8 mouse cellular contexts compared by ENCODE assay signal in genomic region chr12:88405113-88405512, GRCm38 (mm10). TPM values are rescaled to one million over a fixed set of nuclear protein-coding genes. Genes with fewer than 3 reads are reported as not detected.
A peak's percentile ranks its signal among the peaks of the same experiment; 100 is the strongest.
DNase-seq lines count a peak whose midpoint lies in the region; ATAC-seq and TF ChIP-seq lines count a peak whose summit lies in the region.

No protein-coding gene starts in this region.

- peak; percentile 74 for TF ChIP-seq CTCF in G1E (IDR thresholded peaks at IDR 0.05; ENCODE audit: low read depth, low read length)
- TF ChIP-seq CTCF in bone marrow macrophage, adult 2 months (IDR thresholded peaks at IDR 0.05; ENCODE audit: low read depth, low read length): peak; percentile 39; the same call in 1 of the 2 replicates
- TF ChIP-seq CTCF in lung, adult 2 months (IDR thresholded peaks at IDR 0.05; ENCODE audit: insufficient read depth, low read length): peak; percentile 42; the same call in 1 of the 2 replicates

- H3K27me3 ChIP-seq in G1E (ENCODE audit: insufficient read depth, low read length): no peaks in the 10 kb centered on the region

- WGBS in lung, adult 2 months: 40% methylated on average over 2 of the region's 2 CpGs

- no peak for TF ChIP-seq POLR2A in bone marrow macrophage, adult 2 months (IDR thresholded peaks at IDR 0.05; ENCODE audit: borderline replicate concordance, low read depth, low read length)
- TF ChIP-seq POLR2A in lung, adult 2 months (IDR thresholded peaks at IDR 0.05; ENCODE audit: borderline replicate concordance, extremely low read depth, low read depth, low read length): no peak

- no peak overlapping the region for H3K4me3 ChIP-seq in G1E (ENCODE audit: low read depth, low read length)
- H3K4me3 ChIP-seq in bone marrow macrophage, adult 2 months (ENCODE audit: insufficient read depth, low read length): no peak overlapping the region
- no peak overlapping the region for H3K4me3 ChIP-seq in lung, adult 2 months (replicated peaks; ENCODE audit: extremely low read depth, low read depth, low read length)

- peak; percentile 77 for ATAC-seq in G1E (ENCODE audit: extremely low read depth, insufficient number of reproducible peaks, low FRiP score, poor library complexity, severe bottlenecking)
- no peak for ATAC-seq in erythroblast, adult 5-6 weeks (replicated peaks; ENCODE audit: low FRiP score, poor library complexity, severe bottlenecking)

- H3K27ac ChIP-seq in bone marrow macrophage, adult 2 months (ENCODE audit: insufficient read depth, low read depth, low read length): no peak overlapping the region

- DNase-seq in G1E (ENCODE audit: low spot score): peak; percentile 47
- DNase-seq in fibroblast of lung, adult 2 months (ENCODE audit: low read depth): peak; percentile 23
- DNase-seq in heart, postnatal 4 days: peak; percentile 73
- DNase-seq in layer of hippocampus, adult 11-12 months (ENCODE audit: low spot score): peak; percentile 84
- DNase-seq in lung, adult 2 months: peak; percentile 56
- peak; percentile 72 for DNase-seq in retina, postnatal 1 day

- H3K36me3 ChIP-seq in G1E (replicated peaks): peaks cover 92% of the 10 kb centered on the region

- H3K9me3 ChIP-seq in G1E (replicated peaks): no peaks in the 10 kb centered on the region

- peaks cover 7% of the 10 kb centered on the region for H3K4me1 ChIP-seq in G1E (ENCODE audit: insufficient read depth, low read depth, low read length)
- H3K4me1 ChIP-seq in bone marrow macrophage, adult 2 months (ENCODE audit: control insufficient read depth, insufficient read depth, low read length): 0 out of 2 replicates have a peak, but pooled peaks cover 2% of the 10 kb centered on the region
- no peaks in the 10 kb centered on the region for H3K4me1 ChIP-seq in lung, adult 2 months (ENCODE audit: control insufficient read depth, insufficient read depth, low read length)

RNA-seq across cellular contexts. Expression of gene Adck1, which starts 44.8 kb away (rescaled TPM):
- total RNA-seq in G1E (2014; fragmentation: Nextera tagmentation) (9.2 and 10.9 TPM in 2 replicates), G1E (2017) (28.4 and 30.4 TPM in 2 replicates)
- polyA plus RNA-seq in G1E (2012): 8.1 and 10.4 TPM in 2 replicates
- polyA plus RNA-seq in bone marrow macrophage, adult 2 months (2012; ENCODE audit: insufficient read depth, insufficient read length, missing spikeins): 9.9 and 10.2 TPM in 2 replicates
- 10 to 100 TPM; 21.6 to 21.9 TPM for total RNA-seq in heart, postnatal 4 days (2021)
- polyA plus RNA-seq in lung, adult 2 months (2012; rRNA removed): 16.3 and 20.3 TPM in 2 replicates
- total RNA-seq in erythroblast, adult 5-6 weeks (2015; ENCODE audit: low replicate concordance): 0.42 and 2.3 TPM in 2 replicates
- total RNA-seq in erythroblast, adult 5-6 weeks (2017; ENCODE audit: low replicate concordance): 1.8 and 2.0 TPM in 2 replicates

Comparison
In these comparisons a context has a peak if more than half of its experiments do, and no peak if none do; other contexts are left out.
1. DNase-seq: peak in every context shown above with its lines; median percentile 84 in layer of hippocampus, adult 11-12 months; 73 in heart, postnatal 4 days; 72 in retina, postnatal 1 day; 56 in lung, adult 2 months; 47 in G1E; 23 in fibroblast of lung, adult 2 months.